Mouse (Mus musculus): ENCODE measurements at regions not wholly inside any gene's neighbourhood (a gene's known extent, or its start where the extent isn't known, plus 50 kb on each side); places are given as distances from the start of the nearest gene placed in this dataset.

DNA sequence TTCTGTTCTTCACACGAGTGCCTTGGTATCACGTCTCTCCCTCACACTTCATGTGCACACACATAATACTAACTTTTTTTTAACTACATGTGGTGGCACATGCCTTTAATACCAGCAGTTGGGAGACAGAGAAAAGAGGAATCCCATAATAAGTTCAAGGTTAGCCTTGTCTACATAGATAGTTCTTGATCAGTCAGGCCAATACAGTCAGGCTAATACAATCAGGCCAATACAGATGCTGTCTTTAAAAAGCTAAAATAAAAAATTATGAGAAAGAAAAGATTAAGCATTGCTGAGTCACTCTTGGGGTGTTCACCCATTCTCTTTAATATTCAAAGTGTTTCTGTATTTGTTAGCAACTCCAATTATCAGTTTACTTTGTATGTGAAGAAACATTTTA, 61.3 kb upstream of the Podxl start:
- WGBS, result 90% methylated on average over 2 of the region's 2 CpGs
- Histone ChIP-seq H3K4me3 (ENCODE audit: insufficient read depth, low read depth, low read length) (no peak overlapping the region), H3K27ac (ENCODE audit: insufficient read depth, low read depth, low read length) (no peak overlapping the region), H3K4me1 (ENCODE audit: control insufficient read depth, insufficient read depth, low read length) (no peaks in the 10 kb centered on the region)
- no peak for TF ChIP-seq POLR2A (IDR thresholded peaks at IDR 0.05; ENCODE audit: insufficient read depth, low read depth, low read length)
- no peak for TF ChIP-seq CTCF (IDR thresholded peaks at IDR 0.05; ENCODE audit: insufficient read depth, low read depth, low read length)

DNA sequence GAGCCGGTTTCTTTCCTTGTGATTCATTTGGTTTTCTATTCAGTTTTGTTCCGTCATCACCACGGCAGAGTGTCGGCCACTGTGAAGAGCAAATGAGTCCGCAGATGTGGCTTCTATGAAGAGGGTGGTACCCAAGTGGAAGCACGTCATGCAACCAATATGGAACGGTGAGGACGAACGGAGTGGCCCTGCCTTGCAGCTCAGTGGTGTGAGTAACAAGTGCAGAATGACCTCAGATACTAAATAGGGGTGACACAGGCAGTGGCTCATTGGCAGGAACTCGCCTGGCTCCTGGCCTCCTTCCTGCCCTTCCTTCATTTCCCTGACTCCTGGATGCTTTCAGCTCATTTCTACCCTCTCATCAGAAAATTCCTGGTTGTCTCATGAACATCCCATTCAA, 60.6 kb upstream of the Podxl start:
- 86% methylated on average over 10 of the region's 10 CpGs for WGBS
- H3K4me1 ChIP-seq (ENCODE audit: control insufficient read depth, insufficient read depth, low read length), result no peaks in the 10 kb centered on the region
- TF ChIP-seq POLR2A (IDR thresholded peaks at IDR 0.05; ENCODE audit: insufficient read depth, low read depth, low read length) (no peak), CTCF (IDR thresholded peaks at IDR 0.05; ENCODE audit: insufficient read depth, low read depth, low read length) (no peak)
- no peak overlapping the region for H3K4me3 ChIP-seq (ENCODE audit: insufficient read depth, low read depth, low read length)
- H3K27ac ChIP-seq (ENCODE audit: insufficient read depth, low read depth, low read length), result no peak overlapping the region

DNA sequence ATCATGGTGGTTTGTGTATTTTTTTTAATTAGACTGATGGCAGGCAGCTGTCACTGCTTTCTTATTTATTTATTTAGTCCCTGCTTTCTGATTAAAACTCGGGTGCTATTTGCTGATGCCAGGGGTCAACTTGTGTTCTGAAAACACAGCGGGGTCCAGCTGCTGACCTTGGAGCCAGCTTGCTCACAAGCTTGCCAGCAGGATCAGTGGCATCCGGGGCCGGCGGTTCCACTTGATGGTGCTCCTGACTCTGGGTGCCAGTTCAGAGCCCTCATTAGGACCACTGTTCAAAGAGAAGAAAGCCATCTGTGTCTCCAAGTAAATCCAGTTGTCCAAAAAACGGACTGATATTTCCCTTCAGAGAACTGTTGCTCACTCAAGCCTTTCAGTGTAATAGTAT, 57.2 kb upstream of the Podxl start:
- H3K4me3 ChIP-seq (ENCODE audit: insufficient read depth, low read depth, low read length), result no peak overlapping the region
- H3K27ac ChIP-seq (ENCODE audit: insufficient read depth, low read depth, low read length), result no peak overlapping the region
- no peaks in the 10 kb centered on the region for H3K4me1 ChIP-seq (ENCODE audit: control insufficient read depth, insufficient read depth, low read length)
- 52% methylated on average over 6 of the region's 6 CpGs for WGBS
- TF ChIP-seq POLR2A (IDR thresholded peaks at IDR 0.05; ENCODE audit: insufficient read depth, low read depth, low read length) (no peak), CTCF (IDR thresholded peaks at IDR 0.05; ENCODE audit: insufficient read depth, low read depth, low read length) (no peak)

DNA sequence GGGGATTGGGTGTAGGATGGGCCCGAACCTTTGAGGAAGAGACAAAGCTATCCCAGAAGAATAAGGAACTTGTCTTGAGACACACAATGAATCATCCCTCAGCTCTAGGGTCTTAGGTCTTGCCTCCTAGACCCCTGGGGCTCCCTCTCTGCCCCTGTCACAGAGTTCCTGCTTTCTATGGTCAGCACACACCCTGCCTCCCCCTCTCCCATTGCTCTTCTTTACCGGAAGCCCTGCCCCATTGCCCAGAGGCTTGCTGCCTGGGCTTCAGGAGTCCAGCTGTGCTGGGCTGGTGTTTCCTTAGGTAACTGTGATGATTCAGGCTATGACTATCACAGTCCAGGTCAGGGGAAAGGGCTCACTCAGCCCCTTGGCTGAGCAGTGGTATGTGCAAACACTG, 55.1 kb upstream of the Podxl start:
- Histone ChIP-seq H3K4me3 (ENCODE audit: insufficient read depth, low read depth, low read length) (no peak overlapping the region), H3K27ac (ENCODE audit: insufficient read depth, low read depth, low read length) (no peak overlapping the region), H3K4me1 (ENCODE audit: control insufficient read depth, insufficient read depth, low read length) (no peaks in the 10 kb centered on the region)
- TF ChIP-seq CTCF (IDR thresholded peaks at IDR 0.05; ENCODE audit: insufficient read depth, low read depth, low read length) (no peak), POLR2A (IDR thresholded peaks at IDR 0.05; ENCODE audit: insufficient read depth, low read depth, low read length) (no peak)
- WGBS, result 93% methylated on average over 2 of the region's 2 CpGs

DNA sequence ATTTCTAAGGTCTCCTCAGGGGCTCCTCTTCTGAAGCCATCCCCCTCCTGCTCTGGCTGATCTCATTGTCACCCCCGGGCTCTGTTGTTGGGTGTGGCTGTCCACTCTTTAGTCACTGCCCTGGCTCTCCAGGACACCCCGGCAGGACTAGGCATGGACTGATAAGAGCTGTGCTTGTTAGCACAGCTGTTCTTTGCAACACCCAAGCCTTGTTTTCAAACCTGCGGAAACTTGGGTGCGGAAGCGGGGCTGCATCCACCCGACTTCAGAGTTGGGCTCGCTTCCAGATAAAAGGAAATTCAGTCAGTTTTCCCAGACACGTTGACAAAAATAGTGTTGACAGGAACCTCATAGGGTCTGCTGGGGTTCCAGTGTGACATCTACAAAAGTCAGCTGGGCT, 53.6 kb upstream of the Podxl start:
- TF ChIP-seq CTCF (IDR thresholded peaks at IDR 0.05; ENCODE audit: insufficient read depth, low read depth, low read length) (no peak), POLR2A (IDR thresholded peaks at IDR 0.05; ENCODE audit: insufficient read depth, low read depth, low read length) (no peak)
- Histone ChIP-seq H3K27ac (ENCODE audit: insufficient read depth, low read depth, low read length) (no peak overlapping the region), H3K4me3 (ENCODE audit: insufficient read depth, low read depth, low read length) (no peak overlapping the region), H3K4me1 (ENCODE audit: control insufficient read depth, insufficient read depth, low read length) (no peaks in the 10 kb centered on the region)
- WGBS, result 86% methylated on average over 8 of the region's 8 CpGs

DNA sequence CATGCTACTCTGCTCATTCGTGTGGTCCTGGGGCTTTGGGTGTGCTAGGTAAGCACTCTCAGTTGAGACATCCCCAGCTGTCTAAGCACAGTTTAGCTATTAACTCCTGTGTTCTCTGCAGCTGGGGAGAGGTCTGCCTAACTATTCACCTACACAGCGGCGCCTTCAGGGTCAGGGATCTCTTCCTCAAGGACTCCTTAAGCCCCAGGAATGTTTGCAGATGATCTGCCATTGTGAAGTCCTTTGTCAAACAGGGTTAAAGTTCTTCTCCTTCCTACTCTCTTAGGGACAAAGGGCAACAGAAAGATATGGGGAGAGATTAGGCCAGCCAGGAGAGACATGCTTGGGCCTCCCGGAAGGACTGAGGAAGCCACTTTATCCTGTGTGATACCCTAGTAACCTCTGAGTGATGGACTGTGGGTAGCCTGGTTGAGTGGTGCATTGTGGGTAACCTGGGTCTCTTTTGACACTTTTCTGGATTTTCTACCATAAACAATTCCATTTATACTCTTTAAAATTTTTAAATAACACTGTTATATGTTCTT, 51.7 kb upstream of the Podxl start:
- Histone ChIP-seq H3K27ac (ENCODE audit: insufficient read depth, low read depth, low read length) (no peak overlapping the region), H3K4me1 (ENCODE audit: control insufficient read depth, insufficient read depth, low read length) (no peaks in the 10 kb centered on the region), H3K4me3 (ENCODE audit: insufficient read depth, low read depth, low read length) (no peak overlapping the region)
- no peak for TF ChIP-seq POLR2A (IDR thresholded peaks at IDR 0.05; ENCODE audit: insufficient read depth, low read depth, low read length)
- TF ChIP-seq CTCF (IDR thresholded peaks at IDR 0.05; ENCODE audit: insufficient read depth, low read depth, low read length), result no peak
- WGBS, result 89% methylated on average over 4 of the region's 4 CpGs

DNA sequence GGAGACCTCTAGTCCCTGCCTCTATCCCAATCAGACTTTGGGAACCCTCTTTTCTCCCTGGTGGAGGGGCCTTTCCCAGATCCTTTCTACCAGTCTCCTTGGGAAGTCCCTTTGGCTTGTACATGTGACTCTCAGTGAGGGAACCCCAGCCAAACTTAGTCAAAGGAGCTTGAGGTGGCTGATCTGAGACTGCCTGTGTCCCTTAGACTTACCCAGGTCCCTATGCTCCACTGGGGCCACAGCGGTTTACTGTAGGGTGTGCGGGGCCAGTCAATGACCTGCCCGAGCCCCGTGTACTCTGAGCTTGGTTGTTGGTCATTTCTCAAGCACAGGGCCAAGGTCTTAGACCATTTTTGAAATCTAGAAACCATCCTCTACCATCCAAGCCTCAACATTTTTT, 50.8 kb upstream of the Podxl start:
- TF ChIP-seq CTCF (IDR thresholded peaks at IDR 0.05; ENCODE audit: insufficient read depth, low read depth, low read length) (no peak), POLR2A (IDR thresholded peaks at IDR 0.05; ENCODE audit: insufficient read depth, low read depth, low read length) (no peak)
- Histone ChIP-seq H3K4me1 (ENCODE audit: control insufficient read depth, insufficient read depth, low read length) (no peaks in the 10 kb centered on the region), H3K27ac (ENCODE audit: insufficient read depth, low read depth, low read length) (no peak overlapping the region), H3K4me3 (ENCODE audit: insufficient read depth, low read depth, low read length) (no peak overlapping the region)
- 97% methylated on average over 4 of the region's 4 CpGs for WGBS

DNA sequence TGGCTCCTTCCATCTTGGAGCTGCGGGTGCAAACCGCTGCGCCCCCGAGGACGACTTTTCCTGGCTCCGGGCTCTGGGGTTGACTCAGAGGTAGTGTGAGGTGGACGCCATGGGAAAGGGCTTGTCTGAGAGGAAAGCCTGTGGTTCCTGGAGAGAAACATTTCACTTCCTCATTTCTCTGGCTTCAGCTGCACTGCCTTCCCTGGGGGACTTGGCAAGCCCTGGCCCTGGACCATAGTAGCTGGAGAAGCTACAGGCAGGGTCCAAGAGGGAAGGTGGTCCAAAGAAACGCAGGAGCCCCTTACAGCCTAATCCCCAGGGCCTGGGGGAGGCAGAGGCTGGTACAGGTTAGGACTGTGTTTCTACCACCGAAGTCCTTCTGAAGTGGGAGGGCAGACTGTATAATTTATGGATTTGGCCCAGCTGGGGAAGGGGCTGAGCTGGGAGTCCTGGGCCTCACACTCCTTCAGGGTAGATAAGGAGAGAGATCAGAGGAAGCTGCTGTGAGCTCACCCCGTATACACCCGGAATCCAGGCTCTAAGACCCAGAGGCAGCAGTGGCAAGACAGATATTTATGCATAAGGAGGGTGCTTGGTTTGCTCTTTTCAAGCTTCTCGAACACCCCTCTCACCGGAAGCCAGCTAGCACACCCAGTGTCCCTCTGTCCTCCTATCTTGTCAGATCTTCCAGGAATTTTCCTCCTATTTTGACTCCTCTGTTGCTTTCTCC, 50.0 kb upstream of the Podxl start:
- H3K4me3 ChIP-seq (ENCODE audit: insufficient read depth, low read depth, low read length), result no peak overlapping the region
- H3K27ac ChIP-seq (ENCODE audit: insufficient read depth, low read depth, low read length), result no peak overlapping the region
- 83% methylated on average over 13 of the region's 13 CpGs for WGBS
- no peaks in the 10 kb centered on the region for H3K4me1 ChIP-seq (ENCODE audit: control insufficient read depth, insufficient read depth, low read length)
- TF ChIP-seq CTCF (IDR thresholded peaks at IDR 0.05; ENCODE audit: insufficient read depth, low read depth, low read length), result no peak
- no peak for TF ChIP-seq POLR2A (IDR thresholded peaks at IDR 0.05; ENCODE audit: insufficient read depth, low read depth, low read length)

Data from olfactory bulb, adult 2 months (tissue).